Comparison of ENCODE assay signal across 12 mouse cellular contexts in the genomic region with DNA sequence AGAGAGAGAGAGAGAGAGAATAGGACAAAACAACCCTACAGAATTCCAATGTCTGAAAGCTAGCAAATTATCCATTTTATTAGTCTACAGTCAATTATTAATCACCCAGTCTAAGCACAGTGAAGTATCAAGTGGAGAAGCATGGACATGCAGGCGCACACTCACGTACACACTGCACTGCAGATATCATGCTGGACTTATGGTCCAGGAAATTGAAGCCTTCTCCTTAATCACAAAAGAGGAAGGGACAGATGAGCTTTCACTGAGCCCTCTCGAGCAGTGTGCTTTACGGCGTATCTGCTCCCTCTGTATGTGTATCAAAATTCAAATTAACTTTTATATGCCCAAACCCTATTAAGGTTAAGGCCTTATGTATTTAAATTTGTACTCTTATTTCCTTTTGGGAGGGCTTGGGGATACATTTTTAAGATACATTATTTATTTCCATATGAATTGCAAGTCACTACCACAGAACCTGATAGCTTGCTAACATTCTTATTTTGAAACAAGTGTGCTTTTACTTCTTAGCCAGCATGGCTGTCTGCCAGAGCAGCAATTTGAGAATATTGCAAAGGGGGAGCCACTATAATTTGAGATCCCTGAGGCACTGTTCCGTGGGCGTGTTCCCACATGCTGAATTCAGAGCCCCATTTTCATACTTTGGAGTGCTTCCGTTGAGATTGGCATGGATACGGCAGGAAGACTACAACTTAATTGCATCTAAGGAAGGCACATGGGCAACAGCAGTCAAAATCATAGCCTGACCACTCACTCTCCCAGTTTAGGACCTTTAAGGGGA.
A peak's percentile ranks its signal among the peaks of the same experiment; 100 is the strongest.
DNase-seq lines count a peak whose midpoint lies in the region; ATAC-seq and TF ChIP-seq lines count a peak whose summit lies in the region.
"Had no signal": no experiment of that assay in that cellular context is flagged by ENCODE, and none has a peak within 500 bp of the region (broad histone marks: within the 10 kb centered on the region; RNA-seq: fewer than 3 reads in every experiment).

No protein-coding gene starts in this region.

- no peak overlapping the region for H3K4me3 ChIP-seq in midbrain, embryonic 14.5 days (replicated peaks; ENCODE audit: low read depth, low read length)
- no peak overlapping the region for H3K4me3 ChIP-seq in midbrain, embryonic 15.5 days
- H3K4me3 ChIP-seq in left cerebral cortex, adult 2 months: no peak overlapping the region
- H3K4me3 ChIP-seq: liver, embryonic 15.5 days; neural tube, embryonic 12.5 days had no signal

- H3K36me3 ChIP-seq in midbrain, embryonic 14.5 days (ENCODE audit: control insufficient read depth, insufficient read depth, low read length): no peaks in the 10 kb centered on the region
- no peaks in the 10 kb centered on the region for H3K36me3 ChIP-seq in midbrain, embryonic 15.5 days (replicated peaks)
- H3K36me3 ChIP-seq: liver, embryonic 15.5 days; neural tube, embryonic 12.5 days had no signal

- H3K4me2 ChIP-seq in midbrain, embryonic 14.5 days (ENCODE audit: low read length): no peak overlapping the region
- H3K4me2 ChIP-seq in midbrain, embryonic 15.5 days: no peak overlapping the region
- H3K4me2 ChIP-seq: liver, embryonic 15.5 days; neural tube, embryonic 12.5 days had no signal

- no peak overlapping the region for H3K9ac ChIP-seq in midbrain, embryonic 14.5 days (replicated peaks; ENCODE audit: low read length)
- H3K9ac ChIP-seq in midbrain, embryonic 15.5 days: no peak overlapping the region
- H3K9ac ChIP-seq: liver, embryonic 15.5 days; neural tube, embryonic 12.5 days had no signal

- ATAC-seq in midbrain, embryonic 14.5 days (ENCODE audit: low FRiP score, low TSS enrichment): no peak
- ATAC-seq in midbrain, embryonic 15.5 days (replicated peaks): no peak
- no peak for ATAC-seq in erythroblast, adult 5-6 weeks (replicated peaks; ENCODE audit: low FRiP score, poor library complexity, severe bottlenecking)

- WGBS in midbrain, embryonic 14.5 days: 84% methylated on average over 9 of the region's 9 CpGs
- WGBS in midbrain, embryonic 15.5 days: 79% methylated on average over 9 of the region's 9 CpGs

- no peaks in the 10 kb centered on the region for H3K27me3 ChIP-seq in midbrain, embryonic 14.5 days (ENCODE audit: control insufficient read depth, insufficient read depth, low read length)
- H3K27me3 ChIP-seq in midbrain, embryonic 15.5 days (replicated peaks): no peaks in the 10 kb centered on the region
- H3K27me3 ChIP-seq: liver, embryonic 15.5 days; neural tube, embryonic 12.5 days had no signal

- peak; percentile 13 for DNase-seq in midbrain, embryonic 14.5 days
- DNase-seq in gonadal fat pad, adult 2 months (ENCODE audit: low read depth): peak; percentile 51
- DNase-seq in left cerebral cortex, adult 2 months (ENCODE audit: extremely low spot score in 1 of 2, low spot score in 2 of 2): peak; percentile 50 to 57
- peak; percentile 82 for DNase-seq in telencephalon, adult 2 months (ENCODE audit: low read depth, low spot score)
- DNase-seq in lung, postnatal 14 days: no peak
- DNase-seq in cerebellum, postnatal 10 days: no peak
- DNase-seq: cerebellum, adult 9-10 months; thymus, postnatal 4 days had no signal

- no peaks in the 10 kb centered on the region for H3K9me3 ChIP-seq in midbrain, embryonic 14.5 days (ENCODE audit: control insufficient read depth, low read length)
- H3K9me3 ChIP-seq in midbrain, embryonic 15.5 days: no peaks in the 10 kb centered on the region
- H3K9me3 ChIP-seq: liver, embryonic 15.5 days; neural tube, embryonic 12.5 days had no signal

- H3K4me1 ChIP-seq in midbrain, embryonic 14.5 days (ENCODE audit: control insufficient read depth, insufficient read depth, low read length): no peaks in the 10 kb centered on the region
- H3K4me1 ChIP-seq in midbrain, embryonic 15.5 days: no peaks in the 10 kb centered on the region
- H3K4me1 ChIP-seq: liver, embryonic 15.5 days; neural tube, embryonic 12.5 days had no signal

- intact Hi-C loops in left cerebral cortex, adult 2 months (cut with DNase I): no loop called here

- no peak; the same call in 1 of the 2 replicates for TF ChIP-seq CTCF in left cerebral cortex, adult 2 months (IDR thresholded peaks at IDR 0.05)

- H3K27ac ChIP-seq in midbrain, embryonic 14.5 days (replicated peaks; ENCODE audit: low read depth, low read length): no peak overlapping the region
- no peak overlapping the region for H3K27ac ChIP-seq in midbrain, embryonic 15.5 days
- H3K27ac ChIP-seq in left cerebral cortex, adult 2 months: no peak overlapping the region
- H3K27ac ChIP-seq: liver, embryonic 15.5 days; neural tube, embryonic 12.5 days had no signal

Comparison
In these comparisons a context has a peak if more than half of its experiments do, and no peak if none do; other contexts are left out.
1. DNase-seq: peak in midbrain, embryonic 14.5 days (single experiment), gonadal fat pad, adult 2 months (single experiment), left cerebral cortex, adult 2 months (2 of 2) and telencephalon, adult 2 months (single experiment); none in lung, postnatal 14 days (single experiment) and cerebellum, postnatal 10 days (0 of 2).